Mouse (Mus musculus): ENCODE data around the gene Sfi1.
"Not testable (repeated sequence)": the region's sequence is repeated elsewhere in the genome, so short reads cannot be mapped to it uniquely, and the experiment has no call there.

- not testable (repeated sequence) for TF ChIP-seq GATA1, TAL1 (IDR thresholded peaks at IDR 0.05; ENCODE audit: low read length)
Observed at GRCm38 (mm10) chr11:3157996-3158395, 35.3 kb downstream of the Sfi1 start.
